Mouse (Mus musculus): ENCODE measurements around the gene Cib4.

Cib4 gene

DNA sequence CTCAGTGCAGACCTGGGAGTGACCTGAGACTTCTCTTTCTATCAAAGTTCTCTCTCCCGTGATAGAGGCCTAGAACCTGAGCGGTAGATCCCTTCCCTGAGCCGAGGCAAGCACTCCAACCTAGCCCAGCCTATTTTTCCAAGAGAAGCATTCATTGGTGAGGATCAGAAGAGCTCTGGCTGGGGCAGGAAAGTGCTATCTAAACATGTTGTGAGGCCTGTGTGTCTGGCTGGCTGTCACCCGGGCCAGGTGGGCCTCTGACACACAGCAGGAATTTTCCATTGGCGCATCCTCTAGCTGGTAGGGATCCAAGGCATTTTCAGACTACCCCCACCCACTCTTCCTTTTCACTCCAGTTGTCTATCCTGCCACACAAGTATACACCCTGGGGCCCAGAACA is 26.2 kb upstream of the Cib4 start:
- ATAC-seq (ENCODE audit: low TSS enrichment), result no peak

DNA sequence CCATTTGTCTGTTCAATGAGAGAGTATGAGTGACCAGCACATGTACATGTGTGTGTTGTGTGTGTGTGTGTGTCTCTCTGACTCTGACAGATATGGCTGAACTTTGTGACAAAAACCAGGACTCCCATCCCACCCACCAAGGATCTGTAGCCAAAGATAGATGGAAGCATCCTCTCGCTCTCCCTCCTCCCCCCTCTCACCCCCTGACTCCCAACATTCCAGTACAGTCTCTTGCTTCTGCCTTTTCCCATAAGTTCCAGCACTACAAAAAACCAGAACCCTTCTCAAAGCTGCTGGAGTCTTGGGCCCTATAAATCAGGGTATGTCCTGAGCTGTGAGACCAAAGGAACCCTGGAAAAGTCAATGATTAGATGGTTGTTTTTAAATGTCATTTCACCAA is 22.8 kb upstream of the Cib4 start:
- no peak for ATAC-seq (ENCODE audit: low TSS enrichment)

DNA sequence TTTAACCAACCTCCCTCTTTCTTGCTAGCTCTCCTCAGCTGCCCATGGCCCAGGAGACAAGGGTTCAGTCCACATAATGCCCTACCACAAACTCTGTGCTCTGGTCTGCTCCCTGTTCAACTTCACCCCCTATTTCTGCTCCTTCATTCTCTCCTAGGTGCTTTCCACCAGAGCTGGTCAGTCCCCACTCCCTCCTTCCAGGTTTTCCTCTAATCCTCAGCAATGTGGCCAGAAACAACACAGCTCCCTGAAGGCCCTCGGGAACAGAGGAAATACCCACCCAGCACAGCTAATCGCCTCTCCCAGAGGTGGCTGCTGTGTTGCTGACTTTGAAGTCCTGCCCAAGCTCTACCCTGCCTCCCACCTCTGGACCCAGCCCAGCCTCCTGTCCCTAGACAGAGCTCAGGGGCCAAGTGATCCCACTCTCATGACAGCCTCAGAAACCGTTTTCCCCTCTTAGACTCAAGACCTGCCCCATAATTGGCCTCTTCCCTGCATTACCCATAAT is 14.4 kb upstream of the Cib4 start:
- ATAC-seq (ENCODE audit: low TSS enrichment), result no peak

DNA sequence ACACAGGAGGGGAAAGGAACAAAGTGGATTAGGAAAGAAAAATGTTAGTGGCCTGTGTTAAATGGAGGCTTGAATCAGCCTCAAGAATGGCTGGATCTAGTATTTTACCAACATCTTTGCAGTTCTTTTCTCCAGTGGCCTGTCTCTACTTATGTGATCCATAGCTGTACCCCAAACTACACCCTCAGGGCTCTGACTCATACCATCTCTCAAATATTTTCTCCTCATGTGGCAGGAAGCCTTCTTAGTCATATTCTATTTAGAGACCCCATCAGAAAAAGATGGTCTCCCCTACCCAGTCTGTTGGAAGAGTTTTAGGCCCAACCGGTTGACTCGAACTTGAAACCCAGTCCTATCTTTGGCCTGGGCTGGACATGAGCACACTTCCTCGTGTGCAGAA is 13.8 kb upstream of the Cib4 start:
- no peak for ATAC-seq (ENCODE audit: low TSS enrichment)

DNA sequence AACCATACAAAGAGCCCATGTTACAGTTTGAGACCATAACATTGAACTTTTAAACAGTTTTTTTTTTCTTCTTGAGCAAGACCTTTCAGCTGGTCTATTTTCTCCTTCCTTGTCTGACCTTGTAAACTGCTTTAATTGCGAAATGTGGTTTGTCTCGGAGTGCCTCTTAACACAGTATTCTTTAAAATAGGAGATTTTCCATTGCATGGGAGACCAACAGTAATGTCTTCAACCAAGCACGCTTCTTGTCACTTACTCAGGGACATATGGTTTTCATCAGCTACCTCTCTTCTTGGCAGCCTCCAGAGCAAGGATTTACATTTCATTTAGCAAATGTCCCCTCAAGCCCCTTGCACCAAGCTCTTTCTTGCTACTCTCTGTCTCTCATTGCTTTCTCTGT is 10.6 kb upstream of the Cib4 start:
- ATAC-seq (ENCODE audit: low TSS enrichment), result no peak

DNA sequence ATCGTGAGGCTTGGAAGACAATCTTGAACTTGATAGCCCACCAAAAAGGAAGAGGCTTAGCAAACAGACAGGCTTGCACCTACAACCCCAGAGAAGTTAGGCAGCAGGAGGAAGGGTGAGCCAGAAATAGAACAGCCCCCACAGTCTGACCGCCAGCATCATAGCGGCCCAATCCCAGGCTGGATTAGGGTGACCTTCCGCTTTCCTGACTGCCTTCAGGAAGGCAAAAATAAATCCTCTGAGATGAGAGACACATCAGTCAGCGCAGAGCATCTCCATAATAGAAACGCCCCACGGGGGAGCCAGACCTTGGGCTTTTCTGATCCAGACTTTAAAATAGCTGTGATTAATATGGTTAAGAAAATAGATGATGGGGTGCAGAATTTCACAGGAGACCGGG is 9.3 kb upstream of the Cib4 start:
- ATAC-seq (ENCODE audit: low TSS enrichment), result no peak

DNA sequence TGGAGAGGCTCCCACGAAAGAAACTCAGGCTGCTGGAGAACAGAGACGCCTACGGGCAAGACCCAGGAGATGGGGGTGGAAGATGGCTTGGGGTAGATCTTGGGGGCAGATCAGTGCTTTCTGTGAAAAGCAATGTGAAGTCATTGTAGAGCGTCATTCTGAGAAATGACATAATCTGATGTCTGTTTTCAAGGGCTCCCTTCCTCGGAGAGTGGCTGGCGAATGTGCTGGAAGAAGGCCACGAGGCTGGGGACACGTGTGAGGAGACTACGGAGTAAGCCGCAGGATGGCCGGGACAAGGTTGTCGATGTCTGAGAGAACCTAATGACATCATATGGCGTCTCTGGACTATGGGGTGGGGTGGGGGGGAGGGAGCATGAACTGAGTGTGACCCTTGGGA is 8.3 kb upstream of the Cib4 start:
- ATAC-seq (ENCODE audit: low TSS enrichment), result no peak

DNA sequence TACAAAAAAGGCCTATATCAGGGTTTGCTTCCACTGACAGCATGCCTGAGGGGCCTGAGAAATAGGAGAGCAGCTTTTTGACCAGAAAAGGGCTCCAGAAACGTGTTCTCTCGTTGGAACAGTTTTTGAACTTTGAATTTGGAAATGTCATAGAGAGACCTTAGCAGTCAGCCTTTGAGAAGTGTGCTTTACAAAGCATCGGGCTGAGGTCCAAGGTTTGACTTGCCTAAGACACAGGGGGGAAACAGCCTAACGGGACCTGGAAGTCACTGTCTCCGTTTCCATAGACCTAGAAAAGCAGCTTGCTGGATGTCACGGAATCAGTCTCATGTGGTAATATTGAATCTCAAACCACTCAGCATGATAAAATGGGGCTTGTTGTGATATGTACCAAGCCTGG is 6.4 kb upstream of the Cib4 start:
- ATAC-seq (ENCODE audit: low TSS enrichment), result no peak

DNA sequence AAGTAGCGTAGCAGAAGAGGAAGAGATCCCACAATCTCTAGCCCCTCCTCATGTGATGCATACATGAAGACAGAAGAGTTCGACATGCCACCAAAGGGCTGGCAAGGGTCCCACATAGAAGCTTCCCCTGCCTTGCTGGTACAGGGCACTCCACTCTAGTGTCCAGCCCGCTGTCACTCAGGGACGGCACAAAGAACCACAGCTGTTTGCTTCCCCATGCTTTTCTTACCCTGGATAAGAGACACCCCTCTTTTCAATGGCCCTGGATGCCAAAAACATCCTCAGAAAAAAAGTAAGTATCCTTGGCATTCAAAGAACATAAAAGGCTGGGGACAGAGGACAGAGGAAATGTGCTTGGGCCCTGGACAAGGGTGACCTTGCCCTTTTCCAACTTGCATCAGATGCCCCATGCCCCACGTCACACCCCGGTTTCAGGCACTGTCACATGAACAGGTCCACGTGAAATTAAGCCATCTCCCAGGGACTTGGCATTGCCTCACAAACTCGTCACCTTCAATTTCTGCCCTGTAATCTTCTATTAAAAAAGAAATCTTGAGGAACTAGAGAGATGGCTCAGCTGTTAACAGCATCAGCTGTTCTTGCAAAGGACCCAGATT is 5.5 kb upstream of the Cib4 start:
- no peak for ATAC-seq (ENCODE audit: low TSS enrichment)

DNA sequence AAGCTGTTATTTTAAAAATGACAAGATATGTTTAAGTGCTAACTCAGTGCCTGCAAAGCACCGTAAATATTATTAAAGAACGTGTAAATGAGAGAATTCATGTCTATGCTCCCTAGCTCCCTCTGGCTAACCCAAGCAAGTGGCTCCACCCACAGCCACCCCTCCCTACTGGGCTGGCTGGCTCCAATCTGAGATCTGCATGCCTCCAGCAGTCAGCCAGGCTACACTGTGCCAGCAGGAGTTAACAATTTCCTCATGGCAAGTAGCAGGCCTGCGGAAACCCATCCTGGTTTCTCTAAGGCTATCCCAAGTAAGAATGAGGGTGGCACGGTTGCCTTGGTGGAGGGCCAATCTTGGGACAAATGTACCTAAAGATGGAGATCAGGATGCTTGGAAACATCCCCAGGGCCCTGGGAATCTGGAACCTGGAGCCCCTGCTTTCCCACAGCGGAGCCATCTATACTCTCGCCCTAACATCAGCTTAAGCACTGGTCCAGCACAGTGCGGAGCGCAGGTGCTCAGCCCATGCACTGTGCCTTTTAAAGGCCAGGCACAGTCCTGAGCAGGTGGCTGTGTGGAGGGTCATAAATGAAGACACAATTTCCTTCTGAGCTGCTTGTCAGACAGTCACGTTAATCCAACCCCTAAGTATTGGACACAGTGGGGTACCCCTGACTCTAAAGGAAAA is 4.8 kb upstream of the Cib4 start:
- ATAC-seq (ENCODE audit: low TSS enrichment), result peak; percentile 70; the same call in 1 of the 2 replicates

DNA sequence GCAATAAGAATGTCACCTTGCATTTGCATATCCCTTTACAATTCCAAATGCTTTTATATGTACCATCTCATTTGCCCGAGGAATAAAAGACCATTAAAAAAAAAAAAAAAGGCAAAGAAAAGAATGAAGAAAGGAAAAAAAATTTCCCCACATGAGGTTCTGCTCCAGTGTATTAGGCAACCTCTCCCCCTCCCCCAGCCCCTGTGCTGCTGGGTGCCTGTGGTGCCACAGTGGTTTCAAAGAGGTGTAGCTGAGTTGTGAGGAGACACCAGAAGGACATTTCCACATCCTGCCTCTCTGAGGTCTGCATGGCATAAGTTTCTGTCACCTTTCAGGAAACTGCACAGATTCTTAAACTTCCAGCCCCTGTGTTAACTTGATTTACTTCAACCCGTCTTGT is 3.0 kb upstream of the Cib4 start:
- no peak for ATAC-seq (ENCODE audit: low TSS enrichment)

DNA sequence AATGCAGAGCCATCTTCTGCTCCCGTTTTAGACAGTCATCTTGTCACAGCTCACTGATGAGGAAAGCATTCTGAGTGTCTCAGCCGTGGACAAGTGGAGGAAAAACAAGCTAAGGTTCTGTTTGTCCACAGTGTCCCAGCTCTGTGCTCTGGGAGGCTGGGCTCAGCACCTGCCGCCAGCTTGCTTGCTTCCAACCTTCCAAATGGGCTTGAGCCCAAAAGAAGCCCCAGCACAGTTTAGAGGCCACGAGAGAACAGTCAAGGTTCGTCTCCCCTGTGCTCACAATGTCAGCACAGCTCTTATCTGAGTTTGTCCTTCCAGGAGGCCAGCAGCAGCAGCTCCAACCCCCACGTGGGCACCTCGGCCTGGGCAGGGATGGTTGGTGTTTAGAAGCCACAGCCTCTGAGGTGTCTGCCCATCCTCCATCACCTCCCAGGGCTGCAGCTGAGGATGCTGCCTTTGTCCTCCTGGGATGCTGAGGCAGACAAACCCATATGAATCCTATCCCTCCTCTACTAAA is 9.5 kb downstream of the Cib4 start:
- no peak for ATAC-seq (ENCODE audit: low TSS enrichment)

DNA sequence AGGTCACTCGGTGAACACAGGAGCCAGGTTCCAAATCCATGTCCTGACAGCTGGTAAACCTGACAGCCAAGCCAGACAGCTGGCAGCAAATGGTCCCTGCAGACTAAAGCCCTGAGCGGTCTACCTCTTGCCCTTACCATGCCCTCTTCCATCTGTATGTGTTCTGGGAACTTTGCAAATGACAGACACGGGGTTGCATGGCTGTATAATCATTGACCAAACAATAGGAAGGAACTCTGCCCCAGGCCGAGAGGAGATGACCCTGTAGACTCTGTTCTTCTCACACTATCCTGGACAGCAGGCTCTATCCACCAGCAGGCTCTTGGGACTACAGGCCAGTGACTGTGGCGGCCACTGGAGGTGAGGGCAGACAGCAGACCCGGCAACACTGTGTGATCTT is 11.0 kb downstream of the Cib4 start:
- ATAC-seq (ENCODE audit: low TSS enrichment), result no peak

DNA sequence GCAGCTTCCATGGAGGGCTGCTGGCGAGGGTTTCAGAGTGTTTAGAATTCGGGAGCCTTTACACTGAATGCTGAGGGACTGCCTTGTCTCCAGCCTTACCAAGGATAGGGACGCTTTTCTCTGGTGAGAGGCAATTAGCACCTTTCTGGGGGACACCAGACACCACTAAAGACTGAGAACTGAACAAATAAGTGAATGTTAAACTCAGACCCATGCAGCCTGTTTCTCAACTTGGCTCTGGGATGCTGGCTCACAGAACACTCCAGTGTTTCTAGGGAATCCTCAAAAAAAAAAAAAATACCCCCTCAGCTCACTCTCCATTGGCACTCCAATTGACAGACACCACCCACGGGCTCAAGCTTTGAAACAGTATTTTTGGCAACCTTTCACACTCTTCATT is 16.7 kb downstream of the Cib4 start:
- no peak for ATAC-seq (ENCODE audit: low TSS enrichment)

DNA sequence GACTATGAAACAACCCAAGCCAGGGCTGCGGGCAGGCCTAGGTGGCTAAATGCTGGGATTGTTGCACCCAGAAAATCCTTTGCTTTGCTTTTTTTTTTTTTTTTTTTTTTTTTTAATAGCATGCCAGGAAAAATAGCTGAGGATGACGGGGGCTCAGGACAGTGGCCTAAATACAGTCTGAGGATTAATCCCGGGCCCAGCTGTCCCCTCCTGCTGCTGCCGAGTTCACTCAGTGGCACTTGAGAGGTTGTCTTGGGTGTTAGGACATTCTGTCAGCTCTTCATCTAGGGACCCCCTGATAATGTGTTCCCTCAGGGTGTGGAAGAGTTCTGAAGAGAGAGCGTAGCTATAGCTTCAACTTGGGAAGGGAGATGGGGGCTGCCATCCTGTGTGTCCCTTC is 18.5 kb downstream of the Cib4 start:
- no peak for ATAC-seq (ENCODE audit: low TSS enrichment)

DNA sequence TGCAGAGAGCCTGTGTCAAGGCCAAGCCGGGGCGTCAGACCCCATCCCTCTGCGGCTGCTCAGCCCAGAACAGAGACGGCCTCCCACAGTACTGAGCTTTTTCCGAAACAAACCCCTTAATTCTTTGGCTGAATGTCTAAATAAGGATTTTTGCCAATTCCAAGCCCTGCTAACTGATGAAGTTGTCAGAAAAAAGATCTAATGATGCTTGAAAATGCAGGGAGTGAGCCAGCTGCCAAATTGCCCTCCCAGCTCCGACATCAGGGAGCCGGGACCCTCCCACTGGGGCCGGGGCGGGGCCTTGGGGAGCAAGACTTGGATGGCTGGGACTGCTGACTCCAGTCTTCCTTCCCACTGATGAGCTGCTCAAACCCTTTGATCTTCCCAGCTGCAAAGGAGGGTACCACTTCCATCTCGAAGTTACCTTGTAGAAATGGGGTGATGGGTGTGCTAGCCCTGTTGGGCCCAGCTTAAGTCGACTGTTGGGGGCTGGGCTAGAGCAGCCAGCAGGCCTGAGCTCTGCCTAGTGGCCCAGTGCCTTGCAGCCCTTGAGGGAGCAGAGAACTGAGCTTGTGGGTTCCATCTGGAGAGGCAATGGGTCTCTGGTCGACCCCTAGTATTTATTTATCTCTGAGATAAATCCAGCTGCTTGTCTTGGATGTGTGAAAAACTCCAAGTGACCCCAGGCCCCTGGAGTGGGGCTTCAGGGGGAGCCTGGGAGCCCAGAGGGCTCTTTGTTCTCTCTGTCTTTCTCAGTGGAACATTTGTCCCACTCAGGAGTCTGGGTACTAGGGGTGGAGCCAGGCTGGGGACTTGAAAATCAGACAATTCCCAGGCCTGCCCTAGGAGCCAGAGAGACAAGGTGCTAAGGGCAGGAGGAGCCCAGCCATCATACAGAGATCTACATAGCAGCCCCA is 19.5 kb downstream of the Cib4 start:
- ATAC-seq (ENCODE audit: low TSS enrichment), result 0 out of 2 replicates have a peak, but pooled peaks have one; percentile 23

DNA sequence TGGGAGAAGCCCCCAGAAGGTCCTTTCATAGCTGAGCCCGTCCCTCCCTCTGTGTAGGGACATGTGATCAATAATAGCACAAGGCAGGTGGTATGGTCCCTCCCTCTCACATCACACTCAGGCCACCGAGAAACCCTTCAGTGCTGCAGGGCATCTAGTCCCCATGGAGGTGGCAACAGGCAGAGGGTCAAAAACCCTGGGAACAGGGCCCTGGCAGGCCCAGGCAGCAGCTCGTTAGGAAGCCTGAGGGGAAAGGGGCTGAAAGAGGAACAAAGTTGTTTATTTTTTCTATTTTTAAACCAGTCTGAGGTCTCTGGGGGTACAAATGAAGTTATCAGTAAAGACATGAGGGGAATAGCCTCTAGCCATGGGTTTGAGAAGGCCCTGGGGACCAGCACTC is 21.4 kb downstream of the Cib4 start:
- no peak for ATAC-seq (ENCODE audit: low TSS enrichment)

DNA sequence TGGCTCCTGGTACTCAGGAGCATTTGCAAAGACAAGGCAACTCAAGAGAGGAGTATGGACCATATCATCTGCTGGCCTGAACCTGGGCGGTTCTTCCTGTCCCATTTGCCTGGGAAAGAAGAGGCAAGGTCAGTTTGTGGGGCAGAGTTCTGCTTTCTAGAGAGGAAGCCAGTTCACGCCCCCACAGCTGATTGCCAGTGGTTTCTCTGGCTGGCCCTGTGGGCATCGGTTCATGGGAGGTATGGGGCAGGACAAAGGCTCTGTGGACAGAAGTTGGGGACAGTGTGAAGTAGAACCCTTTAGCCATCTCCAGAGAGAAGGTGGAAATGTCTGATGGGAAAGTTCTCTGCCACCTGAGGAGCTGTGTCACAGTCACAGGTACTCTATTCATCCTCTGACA is 22.5 kb downstream of the Cib4 start:
- ATAC-seq (ENCODE audit: low TSS enrichment), result no peak

DNA sequence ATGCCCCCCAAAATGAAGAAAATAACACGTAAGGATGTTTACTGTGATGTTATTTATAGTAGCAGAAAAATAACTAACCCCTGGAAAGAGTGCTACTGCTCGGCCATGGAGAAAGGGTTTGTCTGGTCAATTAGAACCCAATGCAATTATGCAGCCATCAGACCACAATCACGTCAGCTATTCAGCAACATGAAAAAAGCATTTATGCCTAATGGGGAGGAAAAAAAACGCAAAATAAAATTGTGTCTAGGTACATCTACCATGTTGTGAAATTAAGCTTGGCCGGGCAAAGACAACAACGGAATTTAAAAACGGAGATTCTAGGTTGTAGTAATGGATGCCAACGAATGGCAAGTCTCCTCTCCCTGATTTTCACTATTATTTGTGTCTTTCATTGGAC is 23.2 kb downstream of the Cib4 start:
- no peak for ATAC-seq (ENCODE audit: low TSS enrichment)

DNA sequence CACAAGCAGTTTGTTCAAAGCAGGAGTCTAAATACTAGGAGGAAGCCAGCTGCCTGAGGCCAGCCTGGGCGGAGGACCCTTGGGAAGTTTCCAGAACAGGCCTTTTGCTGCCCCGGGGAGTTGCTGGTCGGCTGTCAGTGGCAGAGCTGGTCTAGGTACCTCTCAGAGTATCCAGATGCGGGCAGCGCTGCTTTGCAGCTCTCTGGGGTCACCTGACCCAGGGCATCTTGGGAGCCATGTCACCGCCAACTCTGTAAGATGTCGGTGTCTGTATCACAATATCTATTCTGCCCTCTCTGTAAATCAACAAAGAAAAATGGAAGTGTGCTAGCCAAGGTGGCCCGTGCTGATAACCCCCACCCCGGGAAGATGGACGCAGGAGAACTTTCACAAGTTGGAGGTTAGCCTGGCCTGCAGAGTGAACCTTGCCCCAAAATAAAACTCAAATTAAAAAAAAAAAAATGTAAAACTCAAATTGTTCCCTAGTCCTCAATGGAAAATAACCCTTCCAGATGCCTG is 25.4 kb downstream of the Cib4 start:
- no peak for ATAC-seq (ENCODE audit: low TSS enrichment)

DNA sequence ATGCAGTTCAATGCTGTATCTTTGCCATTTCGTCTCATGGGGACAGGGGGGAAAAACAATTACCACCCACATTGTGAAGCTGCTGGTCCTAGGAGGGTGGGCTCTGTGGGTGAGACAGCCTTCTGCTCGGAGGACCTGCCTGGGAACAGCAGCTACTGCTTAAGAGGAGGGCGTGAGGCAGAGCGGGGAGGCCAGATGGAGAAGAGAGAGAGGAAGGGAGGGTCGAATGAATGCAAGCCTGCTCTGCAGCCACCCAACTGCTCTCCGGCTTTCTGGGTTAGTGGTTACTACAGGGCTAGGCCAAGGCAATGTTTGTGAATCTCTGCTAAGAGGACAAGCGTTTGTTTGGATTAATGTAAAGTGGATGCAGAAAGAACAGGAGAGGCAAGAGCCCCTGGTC is 26.1 kb downstream of the Cib4 start:
- ATAC-seq (ENCODE audit: low TSS enrichment), result no peak

DNA sequence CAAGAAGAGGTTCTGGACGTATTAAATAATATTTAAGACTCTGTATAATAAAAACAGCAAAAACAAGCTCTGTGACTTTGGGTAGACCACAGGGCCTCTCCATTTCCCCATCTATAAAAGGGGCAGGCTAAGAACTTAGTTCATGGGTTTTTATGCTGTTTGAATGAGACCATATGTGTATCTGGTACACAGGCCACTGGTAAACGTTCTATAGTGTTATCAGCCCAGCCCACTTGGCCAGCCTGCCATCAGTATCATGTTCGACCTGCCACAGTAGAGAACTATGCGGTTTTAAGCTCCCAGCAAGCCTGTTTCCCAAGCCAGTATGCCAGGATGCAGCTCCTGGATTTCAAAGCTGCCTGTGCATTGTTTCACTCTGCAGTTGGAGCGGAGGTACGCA is 27.1 kb downstream of the Cib4 start:
- ATAC-seq (ENCODE audit: low TSS enrichment), result no peak
